Mouse (Mus musculus) ES-E14 (cell line): ENCODE measurements around the gene Prrg3.

Source experiments
- CHD2 ChIP-seq: IDR thresholded peaks from 2 replicates; pipeline ENCODE4 v1.6.1; 2014; ENCODE audit warnings: mild to moderate bottlenecking, low read depth, low read length, inconsistent platforms
- HCFC1 ChIP-seq: IDR thresholded peaks from 2 replicates; pipeline ENCODE4 v1.6.1; 2012; ENCODE audit warnings: low read length, inconsistent platforms, borderline replicate concordance; ENCODE audit not compliant: insufficient read depth
- MAFK ChIP-seq: IDR thresholded peaks from 2 replicates; pipeline ENCODE4 v1.6.1; 2014; ENCODE audit warnings: mild to moderate bottlenecking, low read depth, low read length, inconsistent platforms; ENCODE audit not compliant: insufficient read depth
- ZC3H11A ChIP-seq: IDR thresholded peaks from 2 replicates; pipeline ENCODE4 v1.6.1; 2012; ENCODE audit warnings: low read depth, mild to moderate bottlenecking, inconsistent platforms, low read length, borderline replicate concordance
- ZNF384 ChIP-seq: IDR thresholded peaks from 2 replicates; pipeline ENCODE4 v1.6.1; 2012; ENCODE audit warnings: low read depth, low read length, inconsistent platforms

DNA sequence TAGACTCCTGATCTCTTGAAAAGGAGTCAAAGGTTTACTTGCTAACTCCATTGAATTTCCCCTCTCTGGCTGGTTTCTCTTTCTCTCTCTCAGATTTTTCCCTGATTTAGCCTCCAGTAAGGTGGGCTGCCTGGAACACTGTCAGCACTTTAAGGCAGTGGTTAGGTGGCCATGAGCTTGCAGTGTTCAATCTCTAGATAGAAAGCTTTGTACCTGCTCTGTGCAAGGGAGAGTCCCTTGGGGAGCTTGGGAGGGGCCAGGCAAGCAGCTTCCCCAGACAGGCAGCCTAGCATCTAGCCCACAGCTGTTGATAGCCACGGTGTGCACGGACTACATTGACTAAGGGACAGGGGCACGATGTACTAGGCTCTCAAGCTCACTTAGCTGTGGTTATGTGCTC, 29.1 kb downstream of the Prrg3 start, which contains the start of gene Cnga2:
- no peak for TF ChIP-seq ZNF384
- no peak for TF ChIP-seq MAFK
- TF ChIP-seq CHD2, result no peak
- TF ChIP-seq HCFC1, result no peak
- no peak for TF ChIP-seq ZC3H11A
